20 mouse cellular contexts compared by ENCODE assay signal in the genomic region with DNA sequence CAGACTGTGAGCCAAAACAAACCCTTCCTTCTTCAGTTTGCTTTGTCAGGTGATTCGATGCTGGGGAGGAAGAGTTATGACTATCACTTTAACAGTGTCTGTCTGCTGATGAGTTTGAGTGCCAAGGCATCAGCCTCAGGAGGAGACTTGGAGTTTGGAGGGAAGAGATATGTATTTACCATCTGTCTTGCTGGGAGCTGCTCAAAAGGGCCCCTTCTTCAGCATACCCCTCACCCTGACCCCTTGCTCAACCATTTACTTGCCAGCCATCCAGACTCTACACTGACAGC. TPM values are rescaled to one million over a fixed set of nuclear protein-coding genes. Genes with fewer than 3 reads are reported as not detected.
DNase-seq lines count a peak whose midpoint lies in the region; ATAC-seq and TF ChIP-seq lines count a peak whose summit lies in the region.
"Had no signal": no experiment of that assay in that cellular context is flagged by ENCODE, and none has a peak within 500 bp of the region (broad histone marks: within the 10 kb centered on the region; RNA-seq: fewer than 3 reads in every experiment).

No protein-coding gene starts in this region.

- H3K4me2 ChIP-seq in lung, embryonic 16.5 days (ENCODE audit: low read depth, low read length): peak overlapping the region; percentile 24; the same call in 1 of the 2 replicates
- H3K4me2 ChIP-seq in liver, embryonic 12.5 days: peak overlapping the region; percentile 66
- H3K4me2 ChIP-seq in midbrain, embryonic 13.5 days (replicated peaks): no peak overlapping the region
- H3K4me2 ChIP-seq: hindbrain, embryonic 12.5 days; limb, embryonic 13.5 days had no signal

- no peaks in the 10 kb centered on the region for H3K36me3 ChIP-seq in heart, embryonic 10.5 days
- H3K36me3 ChIP-seq in heart, adult 2 months (ENCODE audit: control insufficient read depth, insufficient read depth, low read length): no peaks in the 10 kb centered on the region
- no peaks in the 10 kb centered on the region for H3K36me3 ChIP-seq in lung, embryonic 16.5 days (ENCODE audit: control insufficient read depth, insufficient read depth, low read length)
- H3K36me3 ChIP-seq in liver, embryonic 12.5 days: no peaks in the 10 kb centered on the region
- H3K36me3 ChIP-seq in midbrain, embryonic 13.5 days: no peaks in the 10 kb centered on the region
- H3K36me3 ChIP-seq: embryonic facial prominence, embryonic 10.5 days; hindbrain, embryonic 12.5 days; limb, embryonic 13.5 days had no signal

- ATAC-seq in lung, embryonic 16.5 days (ENCODE audit: low read depth): no peak
- ATAC-seq in liver, embryonic 12.5 days: peak; percentile 51; the same call in 1 of the 2 replicates
- no peak for ATAC-seq in midbrain, embryonic 13.5 days
- ATAC-seq: midbrain, embryonic 16.5 days had no signal

- 59% methylated on average over 1 of the region's 1 CpGs for WGBS in heart, embryonic 10.5 days
- 36% methylated on average over 1 of the region's 1 CpGs for WGBS in heart, adult 2 months
- 29% methylated on average over 1 of the region's 1 CpGs for WGBS in lung, embryonic 16.5 days
- 20% methylated on average over 1 of the region's 1 CpGs for WGBS in liver, embryonic 12.5 days (ENCODE audit: insufficient replicate concordance)
- 67% methylated on average over 1 of the region's 1 CpGs for WGBS in olfactory bulb, adult 2 months
- 88% methylated on average over 1 of the region's 1 CpGs for WGBS in midbrain, embryonic 13.5 days

- DNase-seq in heart, embryonic 10.5 days (ENCODE audit: low spot score): peak; percentile 55
- no peak for DNase-seq in heart, adult 2 months
- no peak for DNase-seq in lung, postnatal 36 days
- no peak for DNase-seq in cerebellum, adult 9-10 months
- DNase-seq: adrenal gland, adult 8-10 months; cerebellum, adult 11-12 months; cerebellum, postnatal 36 days; gastrocnemius, postnatal 10 days; heart, adult 18-20 months; lung, postnatal 4 days; thymus, postnatal 36 days had no signal

- no peaks in the 10 kb centered on the region for H3K9me3 ChIP-seq in heart, embryonic 10.5 days
- no peaks in the 10 kb centered on the region for H3K9me3 ChIP-seq in lung, embryonic 16.5 days (ENCODE audit: control insufficient read depth, low read length)
- no peaks in the 10 kb centered on the region for H3K9me3 ChIP-seq in liver, embryonic 12.5 days (replicated peaks)
- H3K9me3 ChIP-seq in midbrain, embryonic 13.5 days: no peaks in the 10 kb centered on the region
- H3K9me3 ChIP-seq: embryonic facial prominence, embryonic 10.5 days; hindbrain, embryonic 12.5 days had no signal

- no peak overlapping the region for H3K9ac ChIP-seq in heart, adult 2 months (ENCODE audit: low read depth, low read length)
- no peak overlapping the region; the same call in 1 of the 2 replicates for H3K9ac ChIP-seq in lung, embryonic 16.5 days (ENCODE audit: low read length)
- H3K9ac ChIP-seq in liver, embryonic 12.5 days: peak overlapping the region; percentile 63
- no peak overlapping the region for H3K9ac ChIP-seq in midbrain, embryonic 13.5 days (replicated peaks)
- H3K9ac ChIP-seq: hindbrain, embryonic 12.5 days; limb, embryonic 13.5 days had no signal

- intact Hi-C loops in heart, adult 2 months (cut with DNase I): no loop called here

- TF ChIP-seq EP300 in heart, adult 2 months (IDR thresholded peaks at IDR 0.05; ENCODE audit: insufficient read depth, low read depth, low read length): no peak

- no peaks in the 10 kb centered on the region for H3K79me2 ChIP-seq in heart, adult 2 months (replicated peaks; ENCODE audit: control insufficient read depth, insufficient read depth, low read length)

- no peak for TF ChIP-seq CTCF in heart, adult 2 months (IDR thresholded peaks at IDR 0.05)
- TF ChIP-seq CTCF in olfactory bulb, adult 2 months (IDR thresholded peaks at IDR 0.05; ENCODE audit: insufficient read depth, low read depth, low read length): no peak

- no peak overlapping the region for H3K4me3 ChIP-seq in heart, embryonic 10.5 days
- H3K4me3 ChIP-seq in heart, adult 2 months: no peak overlapping the region
- H3K4me3 ChIP-seq in lung, embryonic 16.5 days (ENCODE audit: low read length): no peak overlapping the region
- H3K4me3 ChIP-seq in liver, embryonic 12.5 days: peak overlapping the region; percentile 43
- H3K4me3 ChIP-seq in olfactory bulb, adult 2 months (ENCODE audit: insufficient read depth, low read depth, low read length): no peak overlapping the region
- H3K4me3 ChIP-seq in midbrain, embryonic 13.5 days (replicated peaks): no peak overlapping the region
- H3K4me3 ChIP-seq: embryonic facial prominence, embryonic 10.5 days; hindbrain, embryonic 12.5 days; limb, embryonic 13.5 days had no signal

- no peak overlapping the region; the same call in 1 of the 2 replicates for H3K27ac ChIP-seq in heart, embryonic 10.5 days
- no peak overlapping the region for H3K27ac ChIP-seq in heart, adult 2 months
- H3K27ac ChIP-seq in lung, embryonic 16.5 days (ENCODE audit: low read length): no peak overlapping the region
- peak overlapping the region; percentile 85 for H3K27ac ChIP-seq in liver, embryonic 12.5 days
- 0 out of 2 replicates have a peak overlapping the region, but pooled peaks have one; percentile 40 for H3K27ac ChIP-seq in olfactory bulb, adult 2 months (ENCODE audit: insufficient read depth, low read depth, low read length)
- H3K27ac ChIP-seq in midbrain, embryonic 13.5 days: no peak overlapping the region
- H3K27ac ChIP-seq: embryonic facial prominence, embryonic 10.5 days; hindbrain, embryonic 12.5 days; limb, embryonic 13.5 days had no signal

- no peaks in the 10 kb centered on the region for H3K27me3 ChIP-seq in heart, embryonic 10.5 days (ENCODE audit: insufficient read depth, poor library complexity, severe bottlenecking)
- H3K27me3 ChIP-seq in heart, adult 2 months (ENCODE audit: control insufficient read depth, insufficient read depth, low read length): no peaks in the 10 kb centered on the region
- no peaks in the 10 kb centered on the region for H3K27me3 ChIP-seq in lung, embryonic 16.5 days (ENCODE audit: control insufficient read depth, insufficient read depth, low read depth, low read length)
- no peaks in the 10 kb centered on the region for H3K27me3 ChIP-seq in liver, embryonic 12.5 days (replicated peaks)
- H3K27me3 ChIP-seq in midbrain, embryonic 13.5 days: no peaks in the 10 kb centered on the region
- H3K27me3 ChIP-seq: CH12.LX; hindbrain, embryonic 12.5 days; limb, embryonic 13.5 days had no signal

- peaks cover 59% of the 10 kb centered on the region for H3K4me1 ChIP-seq in heart, embryonic 10.5 days
- H3K4me1 ChIP-seq in heart, adult 2 months (ENCODE audit: control insufficient read depth, insufficient read depth, low read length): peaks cover 1% of the 10 kb centered on the region; the same call in 1 of the 2 replicates
- H3K4me1 ChIP-seq in lung, embryonic 16.5 days (replicated peaks; ENCODE audit: control insufficient read depth, insufficient read depth, low read length): peaks cover 13% of the 10 kb centered on the region; the same call in 1 of the 2 replicates
- peaks cover 75% of the 10 kb centered on the region for H3K4me1 ChIP-seq in liver, embryonic 12.5 days
- H3K4me1 ChIP-seq in olfactory bulb, adult 2 months (ENCODE audit: control insufficient read depth, insufficient read depth, low read length): peaks cover 18% of the 10 kb centered on the region
- H3K4me1 ChIP-seq in midbrain, embryonic 13.5 days (replicated peaks): peaks cover 33% of the 10 kb centered on the region

- no peak for TF ChIP-seq POLR2A in heart, adult 2 months (IDR thresholded peaks at IDR 0.05; ENCODE audit: insufficient read depth, low read depth, low read length)
- TF ChIP-seq POLR2A in olfactory bulb, adult 2 months (IDR thresholded peaks at IDR 0.05; ENCODE audit: insufficient read depth, low read depth, low read length): no peak

RNA-seq across cellular contexts. Expression of a gene that starts 9.6 kb away (rescaled TPM):
- 30.5 and 37.3 TPM in 2 replicates for polyA plus RNA-seq in heart, embryonic 10.5 days (2016; fragmentation: Nextera tagmentation; extraction: Ambion mirVana)
- 100 to 1,000 TPM; 101 to 121 TPM for total RNA-seq in heart, adult 2 months (2021)
- polyA plus RNA-seq in heart, adult 2 months (2012; rRNA removed): 32.3 and 65.1 TPM in 2 replicates
- polyA plus RNA-seq in lung, embryonic 16.5 days (2015; fragmentation: Nextera tagmentation; extraction: Ambion mirVana): 28.2 and 29.4 TPM in 2 replicates
- polyA plus RNA-seq in liver, embryonic 12.5 days (2016; fragmentation: Nextera tagmentation; extraction: Ambion mirVana): 22.0 and 22.2 TPM in 2 replicates
- polyA plus RNA-seq in olfactory bulb, adult 2 months (2012; ENCODE audit: insufficient read depth, insufficient read length, low replicate concordance, missing spikeins): 73.0 TPM in 1 of 2 replicates, not detected in the other
- 75.0 and 78.6 TPM in 2 replicates for polyA plus RNA-seq in midbrain, embryonic 13.5 days (2015; fragmentation: Nextera tagmentation; extraction: Ambion mirVana)

RNA-seq across cellular contexts. Expression of a gene that starts 24.7 kb away (rescaled TPM):
- polyA plus RNA-seq in heart, embryonic 10.5 days (2016; fragmentation: Nextera tagmentation; extraction: Ambion mirVana): 7.3 and 8.4 TPM in 2 replicates
- 10 to 100 TPM; 27.1 to 30.7 TPM for total RNA-seq in heart, adult 2 months (2021)
- polyA plus RNA-seq in heart, adult 2 months (2012; rRNA removed): 49.6 and 70.3 TPM in 2 replicates
- 6.8 and 8.1 TPM in 2 replicates for polyA plus RNA-seq in lung, embryonic 16.5 days (2015; fragmentation: Nextera tagmentation; extraction: Ambion mirVana)
- 2.5 and 3.6 TPM in 2 replicates for polyA plus RNA-seq in liver, embryonic 12.5 days (2016; fragmentation: Nextera tagmentation; extraction: Ambion mirVana)
- polyA plus RNA-seq in olfactory bulb, adult 2 months (2012; ENCODE audit: insufficient read depth, insufficient read length, low replicate concordance, missing spikeins): not detected in 2 replicates
- polyA plus RNA-seq in midbrain, embryonic 13.5 days (2015; fragmentation: Nextera tagmentation; extraction: Ambion mirVana): 3.1 and 4.0 TPM in 2 replicates
- total RNA-seq: CH12.LX had no signal

Comparison
In these comparisons a context has a peak if more than half of its experiments do, and no peak if none do; other contexts are left out.
1. H3K27ac ChIP-seq: peak in liver, embryonic 12.5 days (single experiment) and olfactory bulb, adult 2 months (single experiment); none in heart, embryonic 10.5 days (single experiment), heart, adult 2 months (single experiment), lung, embryonic 16.5 days (single experiment) and midbrain, embryonic 13.5 days (single experiment).